Mouse (Mus musculus): ENCODE measurements around the gene Rbpjl. TPM values are rescaled to one million over a fixed set of nuclear protein-coding genes. Genes with fewer than 3 reads are reported as not detected.
A peak's percentile ranks its signal among the peaks of the same experiment; 100 is the strongest.

Gene Rbpjl
- total RNA-seq, 1 experiment from 2014 or later, result not detected

- ATAC-seq (replicated peaks in 1 of 2; ENCODE audit: insufficient read depth in 1 of 2, low FRiP score in 2 of 2, low TSS enrichment in 1 of 2, low read depth in 1 of 2, poor library complexity in 2 of 2, severe bottlenecking in 2 of 2), result no peak
These were observed 18.4 kb downstream of the Rbpjl start for GRCm38 (mm10) chr2:164421306-164421705.

DNA sequence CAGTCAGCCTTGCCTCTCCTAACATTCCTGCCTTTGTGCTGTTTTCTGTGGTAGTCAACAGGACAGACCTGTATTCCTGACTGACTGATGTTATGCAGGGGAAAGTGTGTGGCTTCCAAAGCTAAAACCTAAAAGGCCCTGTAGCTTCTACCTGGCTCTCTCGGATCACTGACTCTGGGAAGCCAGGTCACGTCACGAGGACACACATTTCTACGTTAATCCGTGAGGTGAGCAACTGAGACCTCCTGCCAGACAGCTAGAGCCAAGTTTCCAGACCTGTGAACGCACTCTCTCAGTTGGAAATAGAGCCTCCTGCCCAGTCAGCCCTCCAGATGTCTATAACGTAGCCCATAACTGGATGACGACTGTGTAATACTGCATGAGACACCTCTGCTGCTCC lies 19.0 kb downstream of the Rbpjl start:
- no peak for ATAC-seq (replicated peaks in 1 of 2; ENCODE audit: insufficient read depth in 1 of 2, low FRiP score in 2 of 2, low TSS enrichment in 1 of 2, low read depth in 1 of 2, poor library complexity in 2 of 2, severe bottlenecking in 2 of 2)

GRCm38 (mm10) chr2:164422675-164423393 lies 19.9 kb downstream of the Rbpjl start:
- ATAC-seq (replicated peaks in 1 of 2; ENCODE audit: insufficient read depth in 1 of 2, low FRiP score in 2 of 2, low TSS enrichment in 1 of 2, low read depth in 1 of 2, poor library complexity in 2 of 2, severe bottlenecking in 2 of 2), result peak; percentile 12 to 25; a peak in 2 of 4 replicates

- no peak for ATAC-seq (replicated peaks in 1 of 2; ENCODE audit: insufficient read depth in 1 of 2, low FRiP score in 2 of 2, low TSS enrichment in 1 of 2, low read depth in 1 of 2, poor library complexity in 2 of 2, severe bottlenecking in 2 of 2)
These were observed 20.5 kb downstream of the Rbpjl start for GRCm38 (mm10) chr2:164423464-164423863.

DNA sequence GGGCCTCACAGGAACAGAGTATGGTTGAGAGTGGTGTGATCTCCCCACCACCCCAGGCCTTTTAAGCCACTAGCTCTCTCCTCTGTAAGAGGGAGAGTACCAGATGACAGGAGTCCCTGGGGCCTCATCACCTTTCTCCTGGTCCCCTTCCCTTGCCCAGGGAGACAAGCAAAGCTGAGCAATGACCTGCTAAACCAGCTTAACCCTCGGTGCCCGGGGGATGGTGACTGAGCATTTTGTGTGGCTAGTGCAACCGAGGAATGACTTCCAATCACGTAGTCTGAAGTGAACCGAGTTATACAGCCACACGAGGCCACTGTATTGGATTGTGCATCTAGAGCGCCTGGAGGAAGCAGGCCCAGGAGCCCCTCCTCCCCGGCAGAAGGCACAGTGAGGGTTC lies 21.5 kb downstream of the Rbpjl start:
- no peak for ATAC-seq (replicated peaks in 1 of 2; ENCODE audit: insufficient read depth in 1 of 2, low FRiP score in 2 of 2, low TSS enrichment in 1 of 2, low read depth in 1 of 2, poor library complexity in 2 of 2, severe bottlenecking in 2 of 2)

DNA sequence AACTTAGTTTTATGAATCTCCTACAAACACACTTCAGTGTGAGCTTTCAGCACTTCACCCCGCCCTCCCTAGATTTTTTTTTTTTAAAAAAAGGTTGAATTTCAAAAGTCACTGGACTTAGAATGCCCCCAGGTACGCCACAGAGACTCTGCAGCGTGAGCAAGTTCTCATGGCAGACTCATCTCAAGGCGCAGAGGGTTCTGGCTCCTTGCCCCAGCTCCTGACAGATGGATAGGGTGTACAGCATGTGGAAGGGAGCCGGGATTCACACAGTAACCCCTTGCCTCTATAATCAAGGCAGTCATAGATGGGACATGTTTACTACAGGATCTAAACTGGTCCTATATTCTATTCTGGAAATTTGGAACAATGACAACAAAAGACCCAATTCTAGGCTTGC lies 22.5 kb downstream of the Rbpjl start:
- no peak for ATAC-seq (replicated peaks in 1 of 2; ENCODE audit: insufficient read depth in 1 of 2, low FRiP score in 2 of 2, low TSS enrichment in 1 of 2, low read depth in 1 of 2, poor library complexity in 2 of 2, severe bottlenecking in 2 of 2)

DNA sequence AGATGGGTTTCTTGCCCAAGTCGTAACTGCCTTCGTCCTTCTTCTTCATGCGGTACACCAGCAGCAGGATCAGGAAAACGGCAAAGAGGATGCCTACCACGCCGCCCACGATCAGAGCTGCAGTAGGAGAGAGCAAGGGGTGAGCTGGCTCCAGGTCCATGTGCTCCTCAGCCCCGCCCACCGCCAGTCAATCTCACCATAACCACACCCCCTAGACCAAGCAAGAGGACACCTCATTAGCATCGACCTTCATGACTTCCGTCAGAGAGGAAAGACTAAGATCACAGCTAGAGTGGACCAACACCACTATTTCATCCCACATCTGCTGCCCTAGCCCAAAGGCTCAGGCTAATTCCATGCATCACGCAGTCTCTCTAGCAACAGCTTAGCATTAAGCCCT lies 23.2 kb downstream of the Rbpjl start:
- no peak for ATAC-seq (replicated peaks in 1 of 2; ENCODE audit: insufficient read depth in 1 of 2, low FRiP score in 2 of 2, low TSS enrichment in 1 of 2, low read depth in 1 of 2, poor library complexity in 2 of 2, severe bottlenecking in 2 of 2)

DNA sequence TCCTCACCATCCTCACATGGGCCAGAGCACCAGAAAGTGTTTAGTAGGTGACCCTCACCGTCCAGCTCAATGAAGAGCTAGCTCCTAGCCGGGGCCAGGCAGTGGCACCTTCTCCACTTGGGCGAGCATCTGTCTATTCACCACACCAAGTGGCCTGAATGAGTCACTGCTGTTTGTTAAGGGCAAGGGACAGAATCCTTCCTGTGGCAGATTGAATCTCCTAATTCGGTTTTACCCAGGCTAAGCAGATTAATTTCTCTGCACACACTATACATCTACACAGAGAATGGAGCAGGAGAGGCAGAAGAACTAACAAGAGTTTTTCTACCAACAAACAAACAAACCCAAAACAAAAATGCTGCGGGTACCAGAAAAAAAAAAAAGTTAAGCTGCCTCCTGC lies 24.0 kb downstream of the Rbpjl start:
- ATAC-seq (replicated peaks in 1 of 2; ENCODE audit: insufficient read depth in 1 of 2, low FRiP score in 2 of 2, low TSS enrichment in 1 of 2, low read depth in 1 of 2, poor library complexity in 2 of 2, severe bottlenecking in 2 of 2), result no peak

- ATAC-seq (replicated peaks in 1 of 2; ENCODE audit: insufficient read depth in 1 of 2, low FRiP score in 2 of 2, low TSS enrichment in 1 of 2, low read depth in 1 of 2, poor library complexity in 2 of 2, severe bottlenecking in 2 of 2), result no peak
These were observed 25.5 kb downstream of the Rbpjl start for GRCm38 (mm10) chr2:164428451-164428850.

DNA sequence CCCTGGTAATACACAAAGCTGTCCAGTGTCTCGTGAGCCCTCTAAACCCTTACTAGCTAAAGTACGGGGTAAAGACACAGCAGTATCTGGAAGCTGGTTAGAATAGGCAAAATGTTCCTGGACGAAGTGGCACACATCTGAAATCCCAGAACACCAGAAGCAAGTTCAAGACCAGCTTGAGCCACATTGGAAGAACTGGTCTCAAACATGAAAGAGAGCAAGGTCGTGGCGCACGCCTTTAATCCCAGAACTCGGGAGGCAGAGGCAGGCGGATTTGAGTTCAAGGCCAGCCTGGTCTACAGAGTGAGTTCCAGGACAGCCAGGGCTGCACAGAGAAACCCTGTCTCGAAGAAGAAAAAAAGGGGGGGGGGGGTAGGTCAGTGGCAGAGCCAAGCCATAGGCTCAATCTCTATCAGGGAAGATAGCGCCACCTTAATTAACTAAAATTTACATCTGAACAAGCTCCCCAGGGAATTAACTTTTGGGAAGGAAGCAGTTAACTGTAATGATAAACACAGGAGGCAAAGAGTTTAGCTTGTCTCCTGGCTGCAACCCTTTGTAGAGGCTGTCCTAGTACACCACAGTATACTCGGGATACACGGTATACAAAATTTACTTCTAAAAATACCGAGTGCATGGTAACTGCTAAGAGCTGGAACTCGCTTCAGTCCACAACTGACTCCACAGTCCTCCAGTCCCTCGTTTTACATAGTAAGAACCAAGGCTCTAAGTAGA lies 27.1 kb downstream of the Rbpjl start:
- no peak for ATAC-seq (replicated peaks in 1 of 2; ENCODE audit: insufficient read depth in 1 of 2, low FRiP score in 2 of 2, low TSS enrichment in 1 of 2, low read depth in 1 of 2, poor library complexity in 2 of 2, severe bottlenecking in 2 of 2)

DNA sequence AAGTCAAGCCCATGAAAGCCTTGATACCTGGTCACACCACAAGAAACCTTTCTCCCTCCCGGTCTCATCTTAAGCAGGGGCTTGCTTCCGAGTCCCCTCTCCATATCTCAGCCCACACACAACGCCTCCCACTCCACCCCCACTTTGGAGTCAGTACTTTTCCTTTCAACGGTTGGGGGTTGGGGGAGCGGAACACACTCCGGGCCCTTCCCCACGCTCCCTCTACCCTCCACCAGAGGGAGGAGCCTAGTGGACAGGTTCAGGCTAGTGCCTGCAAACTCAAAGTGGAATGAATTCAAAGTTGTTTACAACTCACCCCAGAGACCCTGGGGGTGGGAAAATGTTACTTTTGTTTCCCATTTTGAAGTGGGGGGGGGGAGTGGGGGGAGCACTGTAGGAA lies 27.8 kb downstream of the Rbpjl start:
- ATAC-seq (replicated peaks in 1 of 2; ENCODE audit: insufficient read depth in 1 of 2, low FRiP score in 2 of 2, low TSS enrichment in 1 of 2, low read depth in 1 of 2, poor library complexity in 2 of 2, severe bottlenecking in 2 of 2), result peak; percentile 33 to 49; a peak in 2 of 4 replicates

DNA sequence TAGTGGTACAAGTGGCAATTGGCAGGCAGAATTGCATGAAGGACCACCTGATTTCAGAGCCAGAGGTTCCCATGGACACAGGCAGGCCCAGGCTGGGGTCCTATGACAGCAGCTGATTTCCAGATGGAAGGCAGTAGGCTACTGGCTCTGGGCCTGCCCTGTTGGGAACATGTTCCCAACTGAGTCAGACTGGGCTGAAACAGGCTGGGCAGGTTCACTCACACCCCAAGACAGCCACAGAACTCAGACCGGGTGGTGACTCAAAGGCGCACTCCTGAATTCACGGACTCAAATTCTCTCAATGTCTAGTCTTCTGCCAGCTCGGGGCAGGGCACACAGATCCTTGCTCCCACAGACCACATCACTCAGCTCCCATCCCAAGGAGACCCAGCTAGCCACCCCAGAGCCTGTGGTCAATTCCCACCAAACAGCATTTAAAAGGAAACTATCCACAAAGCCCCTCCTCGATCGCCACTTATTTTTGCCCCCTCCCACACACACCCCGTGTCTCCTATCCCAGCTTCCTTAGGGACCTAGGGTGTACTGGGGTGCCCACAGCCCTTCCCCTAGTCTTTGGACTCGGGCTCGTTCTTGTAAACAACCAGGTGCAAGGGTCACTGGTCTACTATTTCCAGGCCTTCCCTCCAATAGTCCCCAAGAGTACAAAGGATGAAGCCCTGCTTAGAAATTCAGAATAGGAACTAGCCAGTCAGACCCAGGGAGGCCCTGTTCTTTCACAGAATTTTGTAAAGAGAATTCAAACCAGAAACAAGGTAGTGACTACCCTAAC lies 28.9 kb downstream of the Rbpjl start:
- no peak for ATAC-seq (replicated peaks in 1 of 2; ENCODE audit: insufficient read depth in 1 of 2, low FRiP score in 2 of 2, low TSS enrichment in 1 of 2, low read depth in 1 of 2, poor library complexity in 2 of 2, severe bottlenecking in 2 of 2)

GRCm38 (mm10) chr2:164432541-164433191 lies 29.7 kb downstream of the Rbpjl start:
- ATAC-seq (replicated peaks in 1 of 2; ENCODE audit: insufficient read depth in 1 of 2, low FRiP score in 2 of 2, low TSS enrichment in 1 of 2, low read depth in 1 of 2, poor library complexity in 2 of 2, severe bottlenecking in 2 of 2), result no peak

DNA sequence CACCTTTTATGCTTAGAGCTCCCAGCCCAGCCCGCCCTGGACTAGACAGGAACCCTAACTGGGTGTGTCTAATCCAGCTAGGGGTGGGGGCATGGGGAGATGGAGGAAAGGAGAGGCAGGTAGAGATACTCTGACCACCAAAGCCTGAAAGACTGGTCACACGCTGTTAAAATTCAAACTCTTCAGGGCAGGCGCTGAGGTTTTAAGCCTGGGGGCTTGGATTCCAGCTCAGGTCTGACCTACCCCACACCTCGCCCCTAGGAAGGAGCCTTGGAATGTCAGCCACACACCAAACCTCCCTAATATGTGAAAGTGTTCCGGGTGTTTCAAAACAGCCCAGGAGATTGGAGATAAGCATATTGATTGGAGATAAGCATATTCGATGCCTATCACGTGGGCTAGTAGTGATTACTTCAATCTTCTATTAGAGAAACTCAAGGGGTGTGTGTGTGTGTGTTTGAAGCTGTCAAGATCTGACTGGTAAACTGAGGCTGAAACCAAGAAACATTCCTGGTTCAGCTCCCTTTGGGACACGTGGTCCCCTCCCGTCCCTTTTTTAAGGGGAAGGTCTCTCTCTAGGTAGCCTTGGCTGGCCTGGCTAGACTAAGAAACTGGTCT lies 30.4 kb downstream of the Rbpjl start:
- ATAC-seq (replicated peaks in 1 of 2; ENCODE audit: insufficient read depth in 1 of 2, low FRiP score in 2 of 2, low TSS enrichment in 1 of 2, low read depth in 1 of 2, poor library complexity in 2 of 2, severe bottlenecking in 2 of 2), result no peak

- no peak for ATAC-seq (replicated peaks in 1 of 2; ENCODE audit: insufficient read depth in 1 of 2, low FRiP score in 2 of 2, low TSS enrichment in 1 of 2, low read depth in 1 of 2, poor library complexity in 2 of 2, severe bottlenecking in 2 of 2)
These were observed 31.7 kb downstream of the Rbpjl start for GRCm38 (mm10) chr2:164434681-164435080.

DNA sequence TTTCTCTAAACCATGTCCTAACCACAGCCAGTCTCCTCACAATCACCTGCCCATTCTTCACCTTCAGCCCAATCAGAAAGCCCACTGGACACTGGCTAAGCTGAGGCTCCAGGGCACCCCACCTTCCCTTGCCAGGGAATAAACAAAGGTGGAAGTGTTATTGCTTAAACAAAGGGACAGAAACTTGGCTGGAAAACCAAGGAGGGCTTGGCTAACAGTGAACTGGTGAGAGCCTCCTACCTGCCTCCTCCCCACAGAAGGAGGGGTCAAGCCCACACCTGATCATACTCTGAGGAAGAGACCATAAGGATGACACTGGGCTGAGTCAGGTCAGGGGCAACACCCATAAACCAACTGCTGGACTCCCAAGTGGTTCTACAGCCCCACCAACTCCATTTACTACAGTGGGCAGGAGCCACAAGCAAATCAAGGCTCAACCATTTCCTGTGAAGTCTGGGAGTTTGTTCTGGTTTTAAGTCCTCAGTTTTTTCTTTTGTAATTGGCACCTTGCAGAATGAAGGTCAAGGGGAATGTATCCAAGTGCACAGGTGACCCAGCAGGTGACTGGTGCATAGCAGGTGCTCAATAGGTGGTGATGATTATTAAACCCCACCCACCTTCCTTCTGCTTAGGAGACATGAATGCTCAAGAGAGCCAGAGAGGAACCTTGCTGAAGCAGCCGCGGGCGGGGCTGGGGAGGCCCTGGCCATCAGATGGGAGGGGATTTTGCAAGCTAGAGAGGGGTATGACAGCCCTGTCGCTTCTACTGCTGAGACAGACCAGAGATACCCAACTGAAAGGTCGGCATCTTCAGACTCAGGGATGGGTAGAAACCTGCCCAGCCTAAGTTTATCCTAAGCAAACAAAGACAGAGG lies 32.5 kb downstream of the Rbpjl start:
- no peak for ATAC-seq (replicated peaks in 1 of 2; ENCODE audit: insufficient read depth in 1 of 2, low FRiP score in 2 of 2, low TSS enrichment in 1 of 2, low read depth in 1 of 2, poor library complexity in 2 of 2, severe bottlenecking in 2 of 2)
